Mouse (Mus musculus) CH12.LX (cell line): ENCODE results near the gene Ebf1. TPM values are rescaled to one million over a fixed set of nuclear protein-coding genes. Genes with fewer than 3 reads are reported as not detected.

Experiments used
- DNase-seq: peaks from one replicate; pipeline ENCODE4 v3.0.0-alpha.2; 2013; ENCODE audit errors: extremely low read depth
- H3K27ac ChIP-seq: 2 replicates; pipeline ENCODE4 v1.5.1; 2012; ENCODE audit warnings: low read depth, mild to moderate bottlenecking, control low read depth, moderate library complexity; ENCODE audit not compliant: insufficient read depth
- H3K27me3 ChIP-seq: replicated peaks from 2 replicates; pipeline ENCODE3; 2012; ENCODE audit warnings: inconsistent platforms
- H3K36me3 ChIP-seq, 2 experiments: replicated peaks in 1 of 2; 2 replicates each; pipeline versions ENCODE3 to v1.6.1; 2012; ENCODE audit warnings: inconsistent platforms in 1 of 2, low read length in 1 of 2, mild to moderate bottlenecking in 1 of 2, mixed read lengths in 1 of 2, moderate library complexity in 1 of 2; ENCODE audit not compliant: control insufficient read depth in 1 of 2, insufficient read depth in 1 of 2
- H3K4me1 ChIP-seq, 2 experiments: 2 replicates each; pipeline ENCODE4 v1.6.1; 2012; ENCODE audit warnings: inconsistent platforms in 1 of 2, moderate library complexity in 1 of 2; ENCODE audit not compliant: insufficient read depth in 2 of 2, control insufficient read depth in 1 of 2
- H3K4me2 ChIP-seq: 2 replicates; pipeline ENCODE4 v1.6.1; 2012; ENCODE audit warnings: low read depth, mild to moderate bottlenecking, control low read depth; ENCODE audit not compliant: poor library complexity, insufficient read depth, severe bottlenecking
- H3K4me3 ChIP-seq, 3 experiments: fragments of 150-350 bp in 1 of 3; sonication (generic) in 1 of 3; replicated peaks in 1 of 3; 2 replicates each; pipeline versions ENCODE3 to v1.5.1; 2011 to 2012; ENCODE audit warnings: low read depth in 2 of 3, low read length in 2 of 3, mild to moderate bottlenecking in 2 of 3, moderate library complexity in 2 of 3, control low read depth in 1 of 3, improper control_type of control experiment in 1 of 3, inconsistent platforms in 1 of 3, mixed read lengths in 1 of 3; ENCODE audit not compliant: poor library complexity in 1 of 3
- H3K79me2 ChIP-seq: replicated peaks from 2 replicates; pipeline ENCODE4 v1.6.1; 2012; ENCODE audit warnings: mild to moderate bottlenecking, moderate library complexity; ENCODE audit not compliant: control insufficient read depth, poor library complexity, insufficient read depth, severe bottlenecking; ENCODE audit errors: extremely low read depth
- H3K9ac ChIP-seq: 2 replicates; pipeline ENCODE4 v1.6.1; 2012; ENCODE audit warnings: low read depth, mild to moderate bottlenecking, control low read depth, moderate library complexity; ENCODE audit not compliant: insufficient read depth
- H3K9me3 ChIP-seq: replicated peaks from 2 replicates; pipeline ENCODE3; 2012; ENCODE audit warnings: low read length, inconsistent platforms, mixed read lengths
- BHLHE40 ChIP-seq: IDR thresholded peaks from 2 replicates; pipeline ENCODE4 v1.6.1; 2011; ENCODE audit warnings: mild to moderate bottlenecking, low read depth, low read length, improper control_type of control experiment
- CHD1 ChIP-seq: IDR thresholded peaks from 2 replicates; pipeline ENCODE4 v1.6.1; 2012; ENCODE audit warnings: low read depth, low read length, improper control_type of control experiment, inconsistent platforms
- CTCF ChIP-seq, 2 experiments: IDR thresholded peaks in 1 of 2; conservative IDR thresholded peaks in 1 of 2; 2 replicates each; pipeline ENCODE4 v1.5.1; 2011 to 2012; ENCODE audit warnings: low read depth in 2 of 2, low read length in 2 of 2, improper control_type of control experiment in 1 of 2, inconsistent platforms in 1 of 2, mild to moderate bottlenecking in 1 of 2, moderate library complexity in 1 of 2
- E2F4 ChIP-seq: IDR thresholded peaks from 2 replicates; pipeline ENCODE4 v1.6.1; 2011; ENCODE audit warnings: low read depth, low read length, improper control_type of control experiment; ENCODE audit not compliant: insufficient replicate concordance
- ELF1 ChIP-seq: IDR thresholded peaks from 2 replicates; pipeline ENCODE4 v1.6.1; 2014; ENCODE audit warnings: low read depth, mild to moderate bottlenecking, inconsistent platforms, low read length, improper control_type of control experiment
- ETS1 ChIP-seq: conservative IDR thresholded peaks from 2 replicates; pipeline ENCODE4 v1.6.1; 2012; ENCODE audit warnings: low read depth, mild to moderate bottlenecking, inconsistent platforms, low read length, improper control_type of control experiment, moderate library complexity
- GABPA ChIP-seq: IDR thresholded peaks from 2 replicates; pipeline ENCODE4 v1.6.1; 2012; ENCODE audit warnings: low read depth, low read length, improper control_type of control experiment, inconsistent platforms; ENCODE audit not compliant: insufficient replicate concordance
- HCFC1 ChIP-seq: IDR thresholded peaks from 2 replicates; pipeline ENCODE4 v1.6.1; 2012; ENCODE audit warnings: low read depth, mild to moderate bottlenecking, inconsistent platforms, low read length, improper control_type of control experiment
- IRF4 ChIP-seq: IDR thresholded peaks from 2 replicates; pipeline ENCODE4 v1.6.1; 2014; ENCODE audit warnings: low read depth, mild to moderate bottlenecking, inconsistent platforms, low read length, improper control_type of control experiment
- JUN ChIP-seq: IDR thresholded peaks from 2 replicates; pipeline ENCODE4 v1.6.1; 2011; ENCODE audit warnings: low read depth, mild to moderate bottlenecking, low read length, improper control_type of control experiment, moderate library complexity; ENCODE audit not compliant: insufficient read depth
- JUND ChIP-seq: conservative IDR thresholded peaks from 2 replicates; pipeline ENCODE4 v1.6.1; 2011; ENCODE audit warnings: low read depth, low read length, improper control_type of control experiment
- MAFK ChIP-seq: IDR thresholded peaks from 2 replicates; pipeline ENCODE4 v1.6.1; 2011; ENCODE audit warnings: low read length, improper control_type of control experiment; ENCODE audit not compliant: insufficient replicate concordance
- MAX ChIP-seq: IDR thresholded peaks from 2 replicates; pipeline ENCODE4 v1.6.1; 2011; ENCODE audit warnings: low read length, improper control_type of control experiment
- MAZ ChIP-seq: IDR thresholded peaks from 2 replicates; pipeline ENCODE4 v1.6.1; 2012; ENCODE audit warnings: low read depth, mild to moderate bottlenecking, inconsistent platforms, low read length, improper control_type of control experiment, moderate library complexity
- MEF2A ChIP-seq: IDR thresholded peaks from 2 replicates; pipeline ENCODE4 v1.6.1; 2014; ENCODE audit warnings: low read depth, mild to moderate bottlenecking, inconsistent platforms, low read length, improper control_type of control experiment, borderline replicate concordance
- MYC ChIP-seq: IDR thresholded peaks from 2 replicates; pipeline ENCODE4 v1.6.1; 2011; ENCODE audit warnings: low read depth, mild to moderate bottlenecking, improper control_type of control experiment, low read length
- NELFE ChIP-seq: IDR thresholded peaks from 2 replicates; pipeline ENCODE4 v1.6.1; 2011; ENCODE audit warnings: low read depth, low read length, improper control_type of control experiment
- PAX5 ChIP-seq: IDR thresholded peaks from 2 replicates; pipeline ENCODE4 v1.6.1; 2012; ENCODE audit warnings: low read length, inconsistent platforms, mixed read lengths
- POLR2A ChIP-seq: IDR thresholded peaks from 2 replicates; pipeline ENCODE4 v1.6.1; 2011; ENCODE audit warnings: low read depth, mild to moderate bottlenecking, improper control_type of control experiment, low read length
- POLR2AphosphoS2 ChIP-seq: IDR thresholded peaks from 2 replicates; pipeline ENCODE4 v1.6.1; 2011; ENCODE audit warnings: low read depth, low read length, improper control_type of control experiment
- RAD21 ChIP-seq: IDR thresholded peaks from 2 replicates; pipeline ENCODE4 v1.6.1; 2011; ENCODE audit warnings: low read depth, mild to moderate bottlenecking, low read length, improper control_type of control experiment, moderate library complexity
- RCOR1 ChIP-seq: conservative IDR thresholded peaks from 2 replicates; pipeline ENCODE4 v1.6.1; 2012; ENCODE audit warnings: low read depth, mild to moderate bottlenecking, inconsistent platforms, low read length, improper control_type of control experiment
- SIN3A ChIP-seq: IDR thresholded peaks from 2 replicates; pipeline ENCODE4 v1.6.1; 2012; ENCODE audit warnings: low read length, improper control_type of control experiment, inconsistent platforms
- SMC3 ChIP-seq: IDR thresholded peaks from 2 replicates; pipeline ENCODE4 v1.6.1; 2011; ENCODE audit warnings: low read depth, low read length, improper control_type of control experiment
- TBP ChIP-seq: conservative IDR thresholded peaks from 2 replicates; pipeline ENCODE4 v1.6.1; 2011; ENCODE audit warnings: low read depth, low read length, improper control_type of control experiment
- TCF12 ChIP-seq: IDR thresholded peaks from 2 replicates; pipeline ENCODE4 v1.6.1; 2014; ENCODE audit warnings: low read depth, mild to moderate bottlenecking, inconsistent platforms, low read length, improper control_type of control experiment
- UBTF ChIP-seq: IDR thresholded peaks from 2 replicates; pipeline ENCODE4 v1.6.1; 2012; ENCODE audit warnings: low read depth, mild to moderate bottlenecking, inconsistent platforms, low read length, improper control_type of control experiment, moderate library complexity
- USF1 ChIP-seq: IDR thresholded peaks from 2 replicates; pipeline ENCODE4 v1.6.1; 2014; ENCODE audit warnings: low read depth, mild to moderate bottlenecking, inconsistent platforms, low read length, improper control_type of control experiment
- USF2 ChIP-seq: conservative IDR thresholded peaks from 2 replicates; pipeline ENCODE4 v1.6.1; 2011; ENCODE audit warnings: low read depth, low read length, improper control_type of control experiment
- ZC3H11A ChIP-seq: IDR thresholded peaks from 2 replicates; pipeline ENCODE4 v1.6.1; 2012; ENCODE audit warnings: low read depth, mild to moderate bottlenecking, inconsistent platforms, low read length, improper control_type of control experiment
- ZKSCAN1 ChIP-seq: IDR thresholded peaks from 2 replicates; pipeline ENCODE4 v1.6.1; 2012; ENCODE audit warnings: low read depth, inconsistent platforms, low read length, improper control_type of control experiment, borderline replicate concordance
- ZMIZ1 ChIP-seq: IDR thresholded peaks from 2 replicates; pipeline ENCODE4 v1.6.1; 2012; ENCODE audit warnings: low read depth, mild to moderate bottlenecking, inconsistent platforms, low read length, improper control_type of control experiment
- ZNF384 ChIP-seq: IDR thresholded peaks from 2 replicates; pipeline ENCODE4 v1.6.1; 2012; ENCODE audit warnings: low read depth, low read length, improper control_type of control experiment, inconsistent platforms
- dilution Hi-C: fragments of 300-500 bp; cut with MboI; formaldehyde crosslinking; loops from 2 replicates; pipeline ENCODE4 v1.14.3; 2020; ENCODE audit warnings: low sequenced_read_pairs; ENCODE audit not compliant: extremely low pct_unique_long_range_greater_than_20kb, extremely low pct_ligation_motif_present
- in situ Hi-C: fragments of 300-500 bp; cut with MboI; formaldehyde crosslinking; loops from 3 replicates; pipeline ENCODE4 v1.14.3; 2019; ENCODE audit warnings: low sequenced_read_pairs, low pct_ligation_motif_present, low pct_unique_long_range_greater_than_20kb, mixed read lengths
- polyA plus RNA-seq: library from polyadenylated mRNA; unstranded; fragments of >175 nt; gene quantifications from 2 replicates; pipeline ENCODE4 v1.2.1, GENCODE M21; 2012; ENCODE audit warnings: low read depth; ENCODE audit not compliant: insufficient read length
- total RNA-seq, 2 experiments: library from RNA; depleted of rRNA; stranded (reverse); fragments of 300-350 nt in 1 of 2; fragments of >200 nt in 1 of 2; gene quantifications; 2 replicates each; pipeline ENCODE4 v1.2.3; 2012 to 2014

Ebf1 gene
- total and polyA plus RNA-seq, 3 experiments = 37.8 to 60.7 (median 42.8) TPM

- 0 out of 2 replicates have a peak, but pooled peaks have one; percentile 61 for TF ChIP-seq SIN3A
- no peak for TF ChIP-seq ZKSCAN1
- TF ChIP-seq GABPA = no peak
- no peak for TF ChIP-seq USF1
- no peak for TF ChIP-seq SMC3
- no peak; the same call in 1 of the 2 replicates for TF ChIP-seq ETS1
- no peak for TF ChIP-seq MAZ
- no peak for TF ChIP-seq ELF1
- no peak for TF ChIP-seq CHD1
- no peak for TF ChIP-seq RAD21
- no peak for TF ChIP-seq JUN
- peak; percentile 56; the same call in 1 of the 2 replicates for TF ChIP-seq ZNF384
- no peak for TF ChIP-seq E2F4
- 0 out of 2 replicates have a peak, but pooled peaks have one; percentile 16 for TF ChIP-seq POLR2A
- no peak for TF ChIP-seq PAX5
- TF ChIP-seq HCFC1 = no peak
- TF ChIP-seq, all 38 proteins: peak for 10
Measured at GRCm38 (mm10) chr11:44619131-44619886, 2.2 kb downstream of the Ebf1 start (continued).

- Histone ChIP-seq H3K4me2 (peak overlapping the region; percentile 78), H3K27ac (peak overlapping the region; percentile 68), H3K4me3 (peak overlapping the region; percentile 67 to 98 (median 86)), H3K4me1 (peaks cover 0 to 27% of the 10 kb centered on the region in 2 experiments; a peak in 2 of 4 replicates), H3K36me3 (peaks cover 0 to 11% of the 10 kb centered on the region in 2 experiments), H3K9ac (peak overlapping the region; percentile 70), H3K79me2 (peaks cover 52% of the 10 kb centered on the region), H3K27me3 (no peaks in the 10 kb centered on the region), H3K9me3 (no peaks in the 10 kb centered on the region)
- in situ Hi-C loops = loop anchor here (5.0 kb wide), 1 partner anchor 157 kb away; no protein-coding TSS in a partner anchor
- DNase-seq = peak; percentile 48
- dilution Hi-C loops = no loop called here
- 0 out of 2 replicates have a peak, but pooled peaks have one; percentile 9 for TF ChIP-seq TCF12
- 0 out of 2 replicates have a peak, but pooled peaks have one; percentile 20 for TF ChIP-seq MYC
- TF ChIP-seq PAX5 = no peak
- TF ChIP-seq UBTF = peak; percentile 96
- no peak for TF ChIP-seq MAZ
- TF ChIP-seq IRF4 = peak; percentile 47; the same call in 1 of the 2 replicates
- no peak for TF ChIP-seq ZC3H11A
- peak; percentile 5; the same call in 1 of the 2 replicates for TF ChIP-seq ETS1
- TF ChIP-seq HCFC1 = no peak
- peak; percentile 69 for TF ChIP-seq MAX
- TF ChIP-seq ELF1 = no peak
- TF ChIP-seq CHD1 = peak; percentile 67; the same call in 1 of the 2 replicates
- peak; percentile 75 for TF ChIP-seq BHLHE40
- peak; percentile 71; the same call in 1 of the 2 replicates for TF ChIP-seq RCOR1
- TF ChIP-seq MEF2A = 0 out of 2 replicates have a peak, but pooled peaks have one; percentile 25
- TF ChIP-seq USF2 = no peak
- 0 out of 2 replicates have a peak, but pooled peaks have one; percentile 21 for TF ChIP-seq ZMIZ1
- TF ChIP-seq POLR2AphosphoS2 = no peak; the same call in 1 of the 2 replicates
- TF ChIP-seq JUND = no peak
- no peak for TF ChIP-seq ZNF384
- no peak for TF ChIP-seq MAFK
- no peak for TF ChIP-seq CTCF (conservative IDR thresholded peaks at IDR 0.05 in 1 of 2, IDR thresholded peaks at IDR 0.05 in 1 of 2; ENCODE audit: low read depth in 2 of 2, low read length in 2 of 2)
- no peak for TF ChIP-seq NELFE
- TF ChIP-seq TBP = 0 out of 2 replicates have a peak, but pooled peaks have one; percentile 30
Measured at GRCm38 (mm10) chr11:44619887-44620693, 3.0 kb downstream of the Ebf1 start.
